Mouse (Mus musculus) left cerebral cortex, postnatal 10 days (tissue): ENCODE data around the gene Pfdn4. TPM values are rescaled to one million over a fixed set of nuclear protein-coding genes. Genes with fewer than 3 reads are reported as not detected.
A peak's percentile ranks its signal among the peaks of the same experiment; 100 is the strongest.

Source experiments
- DNase-seq, 2 experiments: peaks; one replicate each; pipeline ENCODE4 v3.0.0; 2021 to 2022; ENCODE audit warnings: low spot score in 2 of 2, mixed read lengths in 1 of 2; ENCODE audit errors: extremely low spot score in 1 of 2
- intact Hi-C: fragments of 180-260 bp; cut with DNase I; formaldehyde crosslinking; loops from one replicate; pipeline ENCODE4 v1.15.1; 2025
- total RNA-seq, 2 experiments: library from RNA; stranded (reverse); gene quantifications; 2 replicates each; pipeline ENCODE4 v1.2.3; 2021

The Pfdn4 gene
- total RNA-seq, 2 experiments from 2014 or later, result 37.3 to 40.9 TPM

DNA sequence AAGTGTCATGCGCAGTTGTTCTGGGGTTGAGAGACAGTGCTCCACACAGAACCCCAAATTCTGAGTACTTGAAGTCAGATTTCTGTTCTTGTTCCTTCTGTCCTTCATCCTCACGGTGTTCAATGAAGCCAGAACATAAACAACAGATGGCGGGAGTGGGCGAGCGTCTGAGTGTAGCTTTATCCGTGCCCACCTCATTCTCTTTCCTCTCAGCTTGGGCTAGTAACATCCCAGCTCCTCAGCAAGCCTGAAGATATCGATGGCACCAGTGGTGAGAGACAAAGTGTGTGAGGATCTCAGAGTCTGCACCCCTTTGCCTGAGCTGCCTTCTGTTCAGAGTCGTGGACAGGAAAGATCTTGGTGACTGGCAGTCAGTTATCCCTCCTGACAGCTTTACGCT lies 43.0 kb downstream of the Pfdn4 start:
- peak in 1 of 2 experiments; percentile 37 for DNase-seq
- intact Hi-C loops, result no loop called here

DNA sequence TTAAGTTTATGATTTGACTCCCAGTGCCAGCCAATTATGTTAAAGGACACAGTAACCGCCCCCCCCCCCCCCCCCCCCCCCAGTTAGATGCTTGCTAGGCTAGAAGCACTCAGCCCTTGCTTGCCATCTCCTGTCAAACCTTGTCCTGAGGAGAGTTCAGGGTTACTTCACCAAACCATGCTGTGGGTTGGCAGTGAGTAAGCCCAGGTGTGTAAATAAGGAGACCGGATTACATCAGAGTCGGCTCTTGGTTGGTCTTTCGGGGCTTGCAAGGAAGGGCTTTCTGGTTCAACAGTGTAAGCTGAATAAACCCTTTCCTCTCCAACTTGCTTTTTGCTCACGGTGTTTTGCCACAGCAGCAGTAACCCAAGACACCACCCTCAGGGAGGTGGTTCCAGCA lies 47.4 kb downstream of the Pfdn4 start:
- intact Hi-C loops, result no loop called here
- DNase-seq, result no peak

DNA sequence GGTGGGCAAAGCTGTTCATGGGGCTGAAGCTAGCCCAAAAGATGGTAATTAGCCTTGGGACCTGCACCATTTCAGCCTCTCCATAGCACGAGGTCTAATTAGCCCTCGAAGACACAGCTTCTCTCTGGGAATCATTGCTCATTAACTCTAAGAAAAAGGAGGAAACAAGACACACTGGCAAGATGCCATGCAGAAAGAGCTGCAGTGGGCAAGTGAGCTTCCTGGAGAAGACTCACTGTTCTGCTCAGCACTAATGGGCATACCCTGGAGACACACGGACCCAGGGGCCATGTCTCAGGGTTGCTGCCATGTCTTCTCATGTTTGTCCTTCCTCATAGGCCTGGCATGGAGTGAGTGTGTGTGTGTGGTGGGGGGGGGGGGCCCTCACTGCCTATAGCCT lies 47.9 kb downstream of the Pfdn4 start:
- no peak for DNase-seq
- intact Hi-C loops, result no loop called here

DNA sequence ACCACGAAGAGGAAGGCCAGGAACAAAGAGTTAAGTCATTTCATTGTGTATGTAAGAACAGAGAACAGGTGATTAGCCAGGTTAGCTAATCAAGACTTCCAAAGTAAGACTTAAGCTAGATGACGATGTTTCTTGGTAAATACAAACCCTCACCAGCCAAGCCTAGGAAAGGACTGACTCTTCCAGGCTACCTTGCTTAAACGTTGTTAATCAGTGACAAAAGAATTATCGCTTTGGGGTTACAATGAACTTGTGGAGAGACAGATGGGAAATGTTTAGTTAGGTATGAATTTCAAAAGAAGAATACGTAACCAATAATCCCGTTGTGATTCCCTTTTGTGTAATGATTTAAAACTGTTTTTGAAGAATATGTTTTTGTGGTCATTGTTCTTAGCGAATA lies 48.7 kb downstream of the Pfdn4 start:
- intact Hi-C loops, result no loop called here
- no peak for DNase-seq

DNA sequence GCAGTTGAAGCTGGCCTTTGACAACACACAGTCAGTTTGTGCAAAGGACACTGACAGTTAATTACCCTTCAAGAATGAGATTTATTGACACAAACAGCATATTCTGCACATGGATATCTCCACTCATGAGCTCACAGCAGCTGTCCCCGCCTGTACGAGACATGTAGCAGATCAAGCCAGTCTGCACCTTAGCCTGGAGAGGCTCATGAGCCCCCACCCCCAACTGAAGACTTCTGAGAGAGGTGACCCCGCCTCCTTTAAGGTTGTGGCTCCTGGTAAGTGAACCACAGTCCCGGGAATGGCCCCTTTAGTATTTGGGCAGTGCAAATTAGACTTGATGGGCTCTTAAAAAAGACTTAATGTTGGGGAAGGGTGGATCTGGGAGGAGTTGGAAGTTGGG lies 49.5 kb downstream of the Pfdn4 start:
- intact Hi-C loops, result no loop called here
- DNase-seq, result no peak

DNA sequence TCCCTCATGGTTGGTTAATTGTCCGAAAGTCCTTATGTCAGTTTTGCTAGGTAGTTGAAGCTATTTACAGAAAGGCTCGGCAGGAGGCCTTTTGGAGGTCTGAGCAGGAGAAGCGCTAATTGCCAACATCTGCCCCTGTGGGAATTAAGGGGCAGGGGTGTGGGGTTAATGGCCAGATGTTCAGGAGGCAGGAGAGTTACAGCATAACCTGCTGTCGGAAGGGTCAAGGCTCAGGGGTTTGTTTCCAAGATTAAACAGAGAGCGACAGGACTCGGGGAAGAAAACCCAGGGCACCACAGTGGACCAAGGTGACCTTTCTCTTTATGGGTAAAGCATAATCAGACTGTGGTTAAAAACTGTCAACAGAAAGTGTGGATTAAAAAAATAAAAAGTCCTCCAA lies 51.3 kb downstream of the Pfdn4 start:
- intact Hi-C loops, result no loop called here
- no peak for DNase-seq

DNA sequence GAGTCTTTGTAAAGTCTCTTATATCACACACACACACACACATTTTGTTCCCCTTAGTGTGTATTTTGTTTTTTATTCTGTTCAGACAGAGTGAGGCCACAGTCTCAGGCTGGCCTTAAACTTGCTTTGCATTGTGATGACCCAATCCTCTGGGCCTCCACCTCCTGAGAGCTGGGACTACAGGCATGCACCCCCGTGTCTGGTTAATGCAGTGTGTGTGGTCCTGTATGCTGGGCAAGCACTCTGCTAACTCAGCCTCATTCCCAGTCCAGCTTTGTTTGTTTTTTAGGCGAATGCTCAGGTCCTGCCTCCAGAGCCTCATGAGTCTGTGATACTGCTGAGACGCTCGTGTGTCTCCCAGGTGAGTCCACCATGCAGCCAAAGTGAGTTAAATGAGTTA lies 51.8 kb downstream of the Pfdn4 start:
- intact Hi-C loops, result no loop called here
- no peak for DNase-seq

DNA sequence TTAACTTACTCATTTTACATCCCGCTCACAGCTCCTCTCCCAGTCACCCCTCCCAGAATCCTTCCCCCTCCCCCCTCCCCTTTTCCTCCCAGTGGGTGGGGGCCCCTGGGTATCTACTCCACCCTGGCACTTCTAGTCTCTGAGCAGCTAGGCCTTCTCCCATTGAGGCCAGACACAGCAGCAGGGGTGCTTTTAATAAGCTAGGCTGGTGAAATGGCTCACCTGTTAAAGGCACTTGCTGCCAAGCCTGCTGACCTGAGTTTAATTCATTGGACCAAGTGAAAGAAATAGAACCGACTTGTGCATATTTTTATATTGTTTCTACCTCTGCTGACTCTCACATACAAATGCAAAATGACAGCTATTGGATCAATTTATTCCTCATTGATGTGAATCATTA lies 52.9 kb downstream of the Pfdn4 start:
- no peak for DNase-seq

DNA sequence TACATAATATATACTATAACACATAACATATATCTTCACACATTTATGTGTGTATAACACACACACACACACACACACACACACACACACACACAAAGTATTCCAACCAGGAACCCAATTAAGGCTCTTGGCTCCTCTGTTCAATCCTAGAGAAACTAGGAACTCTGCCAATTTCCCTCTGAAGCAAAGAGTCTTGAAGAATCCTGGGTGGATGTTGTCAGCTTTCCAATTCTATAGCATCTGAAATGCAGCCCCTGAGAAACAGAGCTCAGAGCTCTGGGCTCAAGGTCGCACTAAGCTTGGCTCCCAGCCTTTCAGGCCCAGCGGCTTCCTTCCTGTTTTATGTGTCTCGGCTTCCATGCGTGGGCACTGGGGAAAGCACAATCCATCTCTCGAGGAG lies 54.0 kb downstream of the Pfdn4 start:
- DNase-seq, result peak in 1 of 2 experiments; percentile 76

More for the DNA sequence above, 52.9 kb downstream of the Pfdn4 start:
- intact Hi-C loops, result no loop called here

DNA sequence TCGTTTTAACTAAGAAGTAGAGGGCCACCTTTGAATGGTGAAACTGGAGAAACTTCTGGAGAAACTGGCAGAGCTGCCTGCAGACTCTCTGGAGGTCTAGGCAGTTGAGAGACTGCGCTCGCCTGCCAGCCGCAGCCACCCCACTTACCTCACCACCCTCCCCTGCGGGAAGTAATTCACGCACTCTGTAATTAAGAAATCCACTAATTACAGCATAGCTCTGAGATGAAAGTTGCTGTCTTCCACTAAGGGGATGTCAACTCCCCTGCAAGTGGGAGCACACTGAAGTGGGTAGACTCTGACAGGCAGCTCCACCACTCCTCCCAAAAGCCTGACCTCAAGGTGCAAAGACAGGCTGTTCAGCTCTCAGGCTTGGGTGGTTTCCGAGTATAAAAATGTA lies 55.9 kb downstream of the Pfdn4 start:
- DNase-seq, result no peak

More for the DNA sequence above, 54.0 kb downstream of the Pfdn4 start:
- intact Hi-C loops, result no loop called here

DNA sequence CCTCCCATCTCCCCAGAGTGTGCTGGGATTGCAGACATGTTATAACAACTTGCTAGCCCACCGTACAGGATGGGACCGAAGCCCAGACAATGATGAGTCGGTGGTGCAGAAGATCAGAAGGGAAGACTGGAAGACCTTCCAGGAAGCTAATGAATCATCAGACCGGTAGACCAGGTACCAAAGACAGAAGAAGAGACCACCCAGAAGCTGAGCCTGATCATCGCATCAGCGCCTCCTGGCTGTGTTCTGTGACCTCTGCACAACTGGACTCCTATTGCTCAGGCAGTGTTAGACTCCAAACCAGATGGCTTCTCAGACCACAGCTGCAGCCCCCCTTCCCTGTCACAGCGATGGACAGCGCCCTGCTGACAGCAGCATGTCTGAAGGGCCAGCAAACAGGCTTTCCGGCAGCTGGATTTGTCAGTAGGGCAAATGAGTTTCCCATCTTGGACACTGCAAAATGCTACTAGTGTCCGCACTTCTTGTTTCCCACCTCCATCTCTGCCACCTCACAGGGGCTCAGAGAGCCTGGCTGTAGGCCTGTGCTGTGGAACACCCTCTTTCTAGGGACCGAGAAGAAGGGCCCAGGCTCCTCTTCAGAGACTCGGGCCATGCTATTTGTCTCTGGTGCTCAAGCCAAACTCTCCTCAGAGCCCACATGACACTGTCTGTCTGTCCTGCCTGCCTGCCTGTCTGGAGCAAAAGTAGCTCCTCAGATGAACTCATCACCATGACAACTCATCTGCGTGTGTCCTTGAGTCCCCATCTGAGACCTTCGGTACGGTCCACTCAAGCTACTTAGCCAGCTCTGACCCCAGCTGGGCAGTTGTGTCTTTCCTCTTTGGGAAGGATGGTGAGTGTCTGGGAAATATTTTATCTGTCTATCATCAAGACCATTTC lies 68.0 kb downstream of the Pfdn4 start:
- no peak for DNase-seq
- intact Hi-C loops, result no loop called here

More for the DNA sequence above, 55.9 kb downstream of the Pfdn4 start:
- intact Hi-C loops, result no loop called here

DNA sequence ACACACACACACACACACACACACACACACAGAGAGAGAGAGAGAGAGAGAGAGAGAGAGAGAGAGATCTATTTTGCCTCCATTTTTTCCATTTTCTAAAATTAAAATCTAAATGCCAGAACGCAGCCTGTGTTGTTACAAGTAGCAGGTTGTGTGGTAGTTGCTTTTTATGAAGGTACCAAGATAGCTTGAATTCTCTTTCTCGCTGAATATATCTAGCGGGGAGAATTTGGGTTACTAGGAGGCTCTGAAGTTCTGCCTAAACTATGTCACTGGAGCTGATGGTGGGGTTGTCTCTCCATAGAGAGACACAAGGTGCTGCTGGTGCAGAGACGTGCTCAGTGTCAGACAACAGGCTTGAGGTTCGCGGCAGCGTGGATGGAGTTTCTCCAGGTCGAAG lies 68.8 kb downstream of the Pfdn4 start:
- DNase-seq, result peak in 1 of 2 experiments; percentile 29
- intact Hi-C loops, result no loop called here

Other genes with a start within 250 kb of the Pfdn4 start
- 10 to 100 TPM; 33.5 to 43.3 TPM for gene Bcas1, start 68.6 kb upstream of the Pfdn4 start, total RNA-seq
- not detected for gene Cyp24a1, start 717 bp downstream of the Pfdn4 start, total RNA-seq
- gene 4930470P17Rik, start 105.6 kb downstream of the Pfdn4 start, total RNA-seq, result not detected
- 10 to 100 TPM; 63.5 to 76.5 TPM for gene Dok5, start 235.4 kb downstream of the Pfdn4 start, total RNA-seq